Mouse (Mus musculus): ENCODE results near the gene Tmtc3.
"Not testable (repeated sequence)": the region's sequence is repeated elsewhere in the genome, so short reads cannot be mapped to it uniquely, and the experiment has no call there.

Tmtc3 gene

GRCm38 (mm10) chr10:100487097-100487978 lies at the start of gene Tmtc3, which contains the start of gene Cep290:
Gene Tmtc3, minus strand, starts transcription at chr10:100487350.
Gene Cep290, plus strand, starts transcription at chr10:100487558.
- peak; percentile 86 to 87 for DNase-seq (ENCODE audit: low spot score in 2 of 2)

- DNase-seq (ENCODE audit: low spot score in 2 of 2): no peak
Observed at GRCm38 (mm10) chr10:100524499-100525390, 37.6 kb upstream of the Tmtc3 start.

GRCm38 (mm10) chr10:100522330-100522729 lies 35.2 kb upstream of the Tmtc3 start:
- DNase-seq (ENCODE audit: low spot score in 2 of 2): no peak

GRCm38 (mm10) chr10:100521617-100522016 lies 34.5 kb upstream of the Tmtc3 start:
- DNase-seq (ENCODE audit: low spot score in 2 of 2): no peak

GRCm38 (mm10) chr10:100508170-100508569 lies 21.0 kb upstream of the Tmtc3 start:
- DNase-seq (ENCODE audit: low spot score in 2 of 2): no peak

GRCm38 (mm10) chr10:100498309-100498708 lies 11.2 kb upstream of the Tmtc3 start:
- DNase-seq (ENCODE audit: low spot score in 2 of 2): peak in 1 of 2 experiments; percentile 52

- no peak for DNase-seq (ENCODE audit: low spot score in 2 of 2)
Observed at GRCm38 (mm10) chr10:100491916-100492315, 4.8 kb upstream of the Tmtc3 start.

GRCm38 (mm10) chr10:100486701-100487096 lies 451 bp downstream of the Tmtc3 start:
- peak in 1 of 2 experiments; percentile 14 for DNase-seq (ENCODE audit: low spot score in 2 of 2)

- DNase-seq (ENCODE audit: low spot score in 2 of 2): no peak
Observed at GRCm38 (mm10) chr10:100479538-100479937, 7.6 kb downstream of the Tmtc3 start.

GRCm38 (mm10) chr10:100475040-100475439 lies 12.1 kb downstream of the Tmtc3 start:
- DNase-seq (ENCODE audit: low spot score in 2 of 2): no peak

- no peak for DNase-seq (ENCODE audit: low spot score in 2 of 2)
Observed at GRCm38 (mm10) chr10:100460515-100460914, 26.6 kb downstream of the Tmtc3 start.

GRCm38 (mm10) chr10:100449394-100449793 lies 37.8 kb downstream of the Tmtc3 start:
- DNase-seq (ENCODE audit: low spot score in 2 of 2): no peak

- no peak for DNase-seq (ENCODE audit: low spot score in 2 of 2)
Observed at GRCm38 (mm10) chr10:100427592-100427991, 59.6 kb downstream of the Tmtc3 start.

- no peak for DNase-seq (ENCODE audit: low spot score in 2 of 2)
Observed at GRCm38 (mm10) chr10:100415566-100415965, 71.6 kb downstream of the Tmtc3 start.

- DNase-seq (ENCODE audit: low spot score in 2 of 2): not testable (repeated sequence)
Observed at GRCm38 (mm10) chr10:100402301-100402700, 84.8 kb downstream of the Tmtc3 start.

Data from spleen, postnatal 4 days (tissue).